21 mouse cellular contexts compared by ENCODE assay signal in the genomic region with DNA sequence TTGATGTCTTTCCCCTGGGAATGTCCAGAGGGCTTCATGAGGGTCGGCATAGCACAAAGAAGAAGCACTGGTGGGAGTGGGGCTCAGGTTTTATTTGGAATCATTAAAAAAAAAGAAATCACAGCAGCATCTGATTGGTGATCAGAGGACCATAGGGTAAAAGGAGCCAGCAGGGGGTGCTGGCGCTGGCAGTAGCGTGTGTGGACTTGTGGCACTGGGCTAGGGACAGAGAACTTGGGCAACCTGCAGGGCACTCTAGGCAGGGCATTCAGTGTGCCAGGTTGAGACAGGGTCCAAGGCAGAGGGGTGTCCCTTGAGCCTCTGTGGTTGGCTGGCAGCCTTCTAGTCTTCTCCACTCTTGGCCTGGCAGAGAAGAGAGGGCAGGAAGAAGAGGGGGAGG. TPM values are rescaled to one million over a fixed set of nuclear protein-coding genes. Genes with fewer than 3 reads are reported as not detected.
DNase-seq lines count a peak whose midpoint lies in the region; ATAC-seq and TF ChIP-seq lines count a peak whose summit lies in the region.
"Had no signal": no experiment of that assay in that cellular context is flagged by ENCODE, and none has a peak within 500 bp of the region (broad histone marks: within the 10 kb centered on the region; RNA-seq: fewer than 3 reads in every experiment).

No protein-coding gene starts in this region.

- WGBS in hindbrain, postnatal 0 days = 57% methylated on average over 3 of the region's 3 CpGs
- WGBS in hindbrain, embryonic 10.5 days = 66% methylated on average over 3 of the region's 3 CpGs
- 65% methylated on average over 3 of the region's 3 CpGs for WGBS in liver, postnatal 0 days (ENCODE audit: insufficient replicate concordance)
- WGBS in bone marrow, adult 2 months = 65% methylated on average over 3 of the region's 3 CpGs

- no peaks in the 10 kb centered on the region for H3K36me3 ChIP-seq in hindbrain, postnatal 0 days (ENCODE audit: insufficient read depth, low read length)
- no peaks in the 10 kb centered on the region for H3K36me3 ChIP-seq in hindbrain, embryonic 10.5 days
- H3K36me3 ChIP-seq in liver, postnatal 0 days (replicated peaks; ENCODE audit: insufficient read depth, low read length) = no peaks in the 10 kb centered on the region
- H3K36me3 ChIP-seq: embryonic facial prominence, embryonic 15.5 days; hindbrain, embryonic 15.5 days; limb, embryonic 15.5 days; midbrain, embryonic 15.5 days had no signal

- H3K27ac ChIP-seq in hindbrain, postnatal 0 days = no peak overlapping the region
- H3K27ac ChIP-seq in hindbrain, embryonic 10.5 days = no peak overlapping the region
- H3K27ac ChIP-seq in liver, postnatal 0 days (ENCODE audit: low read depth) = no peak overlapping the region
- H3K27ac ChIP-seq in bone marrow, adult 2 months (ENCODE audit: control insufficient read depth, insufficient read depth, low read depth, low read length, poor library complexity) = no peak overlapping the region
- H3K27ac ChIP-seq: embryonic facial prominence, embryonic 15.5 days; hindbrain, embryonic 15.5 days; limb, embryonic 15.5 days; macrophage; midbrain, embryonic 15.5 days had no signal

- no peak overlapping the region for H3K4me3 ChIP-seq in hindbrain, postnatal 0 days (ENCODE audit: low read length)
- H3K4me3 ChIP-seq in hindbrain, embryonic 10.5 days = no peak overlapping the region
- no peak overlapping the region for H3K4me3 ChIP-seq in liver, postnatal 0 days (ENCODE audit: low read depth, low read length)
- no peak overlapping the region for H3K4me3 ChIP-seq in bone marrow, adult 2 months (replicated peaks; ENCODE audit: control insufficient read depth, low read depth, low read length)
- H3K4me3 ChIP-seq: embryonic facial prominence, embryonic 15.5 days; hindbrain, embryonic 15.5 days; limb, embryonic 15.5 days; midbrain, embryonic 15.5 days had no signal

- TF ChIP-seq EP300 in liver, postnatal 0 days (IDR thresholded peaks at IDR 0.05; ENCODE audit: low read depth) = no peak

- ATAC-seq in hindbrain, postnatal 0 days = no peak
- ATAC-seq in liver, postnatal 0 days = no peak
- ATAC-seq: midbrain, embryonic 15.5 days had no signal

- no peaks in the 10 kb centered on the region; the same call in 1 of the 2 replicates for H3K4me1 ChIP-seq in hindbrain, postnatal 0 days (ENCODE audit: insufficient read depth, low read length)
- peaks cover 16% of the 10 kb centered on the region for H3K4me1 ChIP-seq in hindbrain, embryonic 10.5 days (replicated peaks)
- no peaks in the 10 kb centered on the region for H3K4me1 ChIP-seq in liver, postnatal 0 days (ENCODE audit: insufficient read depth)
- no peaks in the 10 kb centered on the region for H3K4me1 ChIP-seq in bone marrow, adult 2 months (ENCODE audit: control insufficient read depth, insufficient read depth, low read length)
- H3K4me1 ChIP-seq: midbrain, embryonic 15.5 days had no signal

- no peaks in the 10 kb centered on the region for H3K27me3 ChIP-seq in hindbrain, postnatal 0 days (ENCODE audit: insufficient read depth, low read length)
- H3K27me3 ChIP-seq in hindbrain, embryonic 10.5 days (ENCODE audit: insufficient read depth, poor library complexity, severe bottlenecking) = no peaks in the 10 kb centered on the region
- H3K27me3 ChIP-seq in liver, postnatal 0 days (ENCODE audit: insufficient read depth, low read length) = no peaks in the 10 kb centered on the region
- H3K27me3 ChIP-seq: embryonic facial prominence, embryonic 15.5 days; hindbrain, embryonic 15.5 days; limb, embryonic 15.5 days; midbrain, embryonic 15.5 days had no signal

- H3K9ac ChIP-seq in hindbrain, postnatal 0 days (replicated peaks; ENCODE audit: low read length) = no peak overlapping the region
- H3K9ac ChIP-seq in liver, postnatal 0 days (replicated peaks) = no peak overlapping the region
- H3K9ac ChIP-seq: embryonic facial prominence, embryonic 15.5 days; hindbrain, embryonic 15.5 days; limb, embryonic 15.5 days; midbrain, embryonic 15.5 days had no signal

- peak; percentile 30 for TF ChIP-seq CTCF in hindbrain, postnatal 0 days (IDR thresholded peaks at IDR 0.05; ENCODE audit: low read depth)
- TF ChIP-seq CTCF in liver, postnatal 0 days (IDR thresholded peaks at IDR 0.05; ENCODE audit: low read depth) = peak; percentile 31; the same call in 1 of the 2 replicates
- TF ChIP-seq CTCF in bone marrow, adult 2 months (IDR thresholded peaks at IDR 0.05; ENCODE audit: control insufficient read depth, insufficient read depth, low read length) = peak; percentile 13; the same call in 1 of the 2 replicates

- no peaks in the 10 kb centered on the region for H3K9me3 ChIP-seq in hindbrain, postnatal 0 days (ENCODE audit: low read length)
- no peaks in the 10 kb centered on the region for H3K9me3 ChIP-seq in hindbrain, embryonic 10.5 days
- H3K9me3 ChIP-seq in liver, postnatal 0 days (ENCODE audit: low read length) = no peaks in the 10 kb centered on the region
- H3K9me3 ChIP-seq: embryonic facial prominence, embryonic 15.5 days; hindbrain, embryonic 15.5 days; limb, embryonic 15.5 days; midbrain, embryonic 15.5 days had no signal

- peak; percentile 43 for DNase-seq in adrenal gland, postnatal 14 days
- no peak for DNase-seq in adrenal gland, adult 2 months
- DNase-seq in hindbrain, postnatal 0 days (ENCODE audit: low spot score) = no peak
- no peak for DNase-seq in hindbrain, embryonic 10.5 days (ENCODE audit: low spot score)
- no peak for DNase-seq in liver, postnatal 0 days
- no peak for DNase-seq in liver
- no peak for DNase-seq in testis, postnatal 14 days (ENCODE audit: low spot score)
- DNase-seq: B cell, adult 2 months; cerebellum, adult 2 months; kidney, adult 9 months; right cerebral cortex, postnatal 14 days had no signal

- H3K4me2 ChIP-seq in hindbrain, postnatal 0 days (ENCODE audit: low read depth, low read length) = no peak overlapping the region
- no peak overlapping the region for H3K4me2 ChIP-seq in liver, postnatal 0 days (ENCODE audit: low read depth, low read length)
- H3K4me2 ChIP-seq: embryonic facial prominence, embryonic 15.5 days; hindbrain, embryonic 15.5 days; limb, embryonic 15.5 days; midbrain, embryonic 15.5 days had no signal

- no peak for TF ChIP-seq POLR2A in bone marrow, adult 2 months (IDR thresholded peaks at IDR 0.05; ENCODE audit: borderline replicate concordance, control insufficient read depth, low read depth, low read length)

RNA-seq across cellular contexts. Expression of a gene that starts 4.4 kb away (rescaled TPM):
- 17.4 and 33.4 TPM in 2 replicates for total RNA-seq in adrenal gland, postnatal 14 days (2021)
- total RNA-seq in adrenal gland, adult 2 months (2021) = 10 to 100 TPM; 20.5 to 38.5 TPM
- polyA plus RNA-seq in adrenal gland, adult 2 months (2012; rRNA removed) = 26.1 and 33.8 TPM in 2 replicates
- total RNA-seq in hindbrain, postnatal 0 days (2014; rRNA removed) = 49.5 and 65.3 TPM in 2 replicates
- polyA plus RNA-seq in hindbrain, postnatal 0 days (2015; fragmentation: Nextera tagmentation; extraction: Ambion mirVana) = 164 and 165 TPM in 2 replicates
- polyA plus RNA-seq in hindbrain, embryonic 10.5 days (2016; fragmentation: Nextera tagmentation; extraction: Ambion mirVana) = 51.0 and 125 TPM in 2 replicates
- polyA plus RNA-seq in liver, postnatal 0 days (2015; fragmentation: Nextera tagmentation; extraction: Ambion mirVana) = 0.34 and 0.72 TPM in 2 replicates
- polyA plus RNA-seq in bone marrow, adult 2 months (2011; ENCODE audit: insufficient read depth, insufficient read length, low replicate concordance, missing spikeins) = not detected in 2 replicates
- polyA plus RNA-seq: macrophage had no signal

RNA-seq across cellular contexts. Expression of a gene that starts 5.1 kb away (rescaled TPM):
- 34.2 and 35.1 TPM in 2 replicates for total RNA-seq in adrenal gland, postnatal 14 days (2021)
- total RNA-seq in adrenal gland, adult 2 months (2021) = 10 to 100 TPM; 26.5 to 42.4 TPM
- polyA plus RNA-seq in adrenal gland, adult 2 months (2012; rRNA removed) = 16.7 and 17.1 TPM in 2 replicates
- total RNA-seq in hindbrain, postnatal 0 days (2014; rRNA removed) = 6.8 and 8.1 TPM in 2 replicates
- polyA plus RNA-seq in hindbrain, postnatal 0 days (2015; fragmentation: Nextera tagmentation; extraction: Ambion mirVana) = 2.5 and 2.6 TPM in 2 replicates
- 7.0 and 8.5 TPM in 2 replicates for polyA plus RNA-seq in hindbrain, embryonic 10.5 days (2016; fragmentation: Nextera tagmentation; extraction: Ambion mirVana)
- 3.2 and 3.3 TPM in 2 replicates for polyA plus RNA-seq in liver, postnatal 0 days (2015; fragmentation: Nextera tagmentation; extraction: Ambion mirVana)
- 3.0 TPM in 2 replicates for polyA plus RNA-seq in bone marrow, adult 2 months (2011; ENCODE audit: insufficient read depth, insufficient read length, low replicate concordance, missing spikeins)
- polyA plus RNA-seq: macrophage had no signal

RNA-seq across cellular contexts. Expression of a gene that starts 15.0 kb away (rescaled TPM):
- total RNA-seq in adrenal gland, postnatal 14 days (2021) = 4.0 TPM in 1 of 2 replicates, not detected in the other
- not detected for total RNA-seq in adrenal gland, adult 2 months (2021)
- not detected in 2 replicates for polyA plus RNA-seq in adrenal gland, adult 2 months (2012; rRNA removed)
- not detected in 2 replicates for total RNA-seq in hindbrain, postnatal 0 days (2014; rRNA removed)
- not detected in 2 replicates for polyA plus RNA-seq in hindbrain, postnatal 0 days (2015; fragmentation: Nextera tagmentation; extraction: Ambion mirVana)
- not detected in 2 replicates for polyA plus RNA-seq in hindbrain, embryonic 10.5 days (2016; fragmentation: Nextera tagmentation; extraction: Ambion mirVana)
- 5.8 and 5.9 TPM in 2 replicates for polyA plus RNA-seq in liver, postnatal 0 days (2015; fragmentation: Nextera tagmentation; extraction: Ambion mirVana)
- not detected in 2 replicates for polyA plus RNA-seq in bone marrow, adult 2 months (2011; ENCODE audit: insufficient read depth, insufficient read length, low replicate concordance, missing spikeins)
- total RNA-seq: gastrocnemius, postnatal 4 days had no signal
- polyA plus RNA-seq: cerebellum, adult 2 months; forebrain, embryonic 11.5 days; heart, embryonic 16.5 days; hindbrain, embryonic 15.5 days; macrophage; midbrain, embryonic 15.5 days; testis, adult 2 months had no signal

RNA-seq across cellular contexts. Expression of a gene that starts 59.7 kb away (rescaled TPM):
- 217 and 322 TPM in 2 replicates for total RNA-seq in adrenal gland, postnatal 14 days (2021)
- 100 to 1,000 TPM; 152 to 249 TPM for total RNA-seq in adrenal gland, adult 2 months (2021)
- 184 and 207 TPM in 2 replicates for polyA plus RNA-seq in adrenal gland, adult 2 months (2012; rRNA removed)
- total RNA-seq in hindbrain, postnatal 0 days (2014; rRNA removed) = 243 and 272 TPM in 2 replicates
- polyA plus RNA-seq in hindbrain, postnatal 0 days (2015; fragmentation: Nextera tagmentation; extraction: Ambion mirVana) = 143 and 153 TPM in 2 replicates
- 77.9 and 82.0 TPM in 2 replicates for polyA plus RNA-seq in hindbrain, embryonic 10.5 days (2016; fragmentation: Nextera tagmentation; extraction: Ambion mirVana)
- 159 and 163 TPM in 2 replicates for polyA plus RNA-seq in liver, postnatal 0 days (2015; fragmentation: Nextera tagmentation; extraction: Ambion mirVana)
- 9.9 and 41.8 TPM in 2 replicates for polyA plus RNA-seq in bone marrow, adult 2 months (2011; ENCODE audit: insufficient read depth, insufficient read length, low replicate concordance, missing spikeins)

RNA-seq across cellular contexts. Expression of a gene that starts 59.9 kb away (rescaled TPM):
- 12.2 and 13.0 TPM in 2 replicates for total RNA-seq in adrenal gland, postnatal 14 days (2021)
- total RNA-seq in adrenal gland, adult 2 months (2021) = 1 to 10 TPM; 7.6 to 9.2 TPM
- polyA plus RNA-seq in adrenal gland, adult 2 months (2012; rRNA removed) = 1.4 and 1.5 TPM in 2 replicates
- 4.0 and 5.8 TPM in 2 replicates for total RNA-seq in hindbrain, postnatal 0 days (2014; rRNA removed)
- polyA plus RNA-seq in hindbrain, postnatal 0 days (2015; fragmentation: Nextera tagmentation; extraction: Ambion mirVana) = 9.2 and 11.4 TPM in 2 replicates
- polyA plus RNA-seq in hindbrain, embryonic 10.5 days (2016; fragmentation: Nextera tagmentation; extraction: Ambion mirVana) = 6.1 and 10.0 TPM in 2 replicates
- polyA plus RNA-seq in liver, postnatal 0 days (2015; fragmentation: Nextera tagmentation; extraction: Ambion mirVana) = 10.7 and 13.6 TPM in 2 replicates
- polyA plus RNA-seq in bone marrow, adult 2 months (2011; ENCODE audit: insufficient read depth, insufficient read length, low replicate concordance, missing spikeins) = 0.45 and 1.5 TPM in 2 replicates

Comparison
In these comparisons a context has a peak if more than half of its experiments do, and no peak if none do; other contexts are left out.
1. RNA of a gene that starts 4.4 kb away (polyA plus RNA-seq): 164 to 165 TPM in hindbrain, postnatal 0 days, 51.0 to 125 TPM in hindbrain, embryonic 10.5 days and 26.1 to 33.8 TPM in adrenal gland, adult 2 months; not detected in bone marrow, adult 2 months and 0.34 to 0.72 TPM in liver, postnatal 0 days; every median in the first group is over 10 times any median in the second.
2. Peak in every context shown above with its lines, with median percentiles within 50 percentile points of each other: CTCF ChIP-seq.